Mouse (Mus musculus) cerebellum, postnatal 36 days (tissue): ENCODE measurements around the gene Ly6f.
A peak's percentile ranks its signal among the peaks of the same experiment; 100 is the strongest.
"Not testable (repeated sequence)": the region's sequence is repeated elsewhere in the genome, so short reads cannot be mapped to it uniquely, and the experiment has no call there.

Source experiments
- DNase-seq, 2 experiments: peaks; one replicate each; pipeline ENCODE4 v3.0.0; 2021 to 2022; ENCODE audit warnings: mixed read lengths in 2 of 2

Gene Ly6f

GRCm38 (mm10) chr15:75268121-75268520, at the start of gene Ly6f:
Ly6f (plus strand) TSS chr15:75268421.
- no peak for DNase-seq

GRCm38 (mm10) chr15:75221942-75222341, 46.3 kb upstream of the Ly6f start:
- no peak for DNase-seq

GRCm38 (mm10) chr15:75237736-75238288, 30.4 kb upstream of the Ly6f start:
- DNase-seq, result no peak

- no peak for DNase-seq
These were observed 27.7 kb upstream of the Ly6f start for GRCm38 (mm10) chr15:75240558-75240957.

- no peak for DNase-seq
These were observed 25.2 kb upstream of the Ly6f start for GRCm38 (mm10) chr15:75242756-75243640.

GRCm38 (mm10) chr15:75254671-75255070, 13.6 kb upstream of the Ly6f start:
- no peak for DNase-seq

GRCm38 (mm10) chr15:75265863-75266262, 2.4 kb upstream of the Ly6f start:
- DNase-seq, result no peak

GRCm38 (mm10) chr15:75266626-75267025, 1.6 kb upstream of the Ly6f start:
- no peak for DNase-seq

GRCm38 (mm10) chr15:75268916-75269829, 952 bp downstream of the Ly6f start:
- no peak for DNase-seq

- no peak for DNase-seq
These were observed 1.9 kb downstream of the Ly6f start for GRCm38 (mm10) chr15:75270169-75270568.

- DNase-seq, result no peak
These were observed 2.6 kb downstream of the Ly6f start for GRCm38 (mm10) chr15:75270691-75271362.

GRCm38 (mm10) chr15:75271426-75271825, 3.2 kb downstream of the Ly6f start:
- DNase-seq, result no peak

GRCm38 (mm10) chr15:75271891-75272290, 3.7 kb downstream of the Ly6f start:
- DNase-seq, result no peak

GRCm38 (mm10) chr15:75281991-75282390, 13.8 kb downstream of the Ly6f start:
- DNase-seq, result not testable (repeated sequence)

GRCm38 (mm10) chr15:75286512-75286911, 18.3 kb downstream of the Ly6f start:
- not testable (repeated sequence) for DNase-seq

- no peak for DNase-seq
These were observed 24.2 kb downstream of the Ly6f start for GRCm38 (mm10) chr15:75292377-75292776.

GRCm38 (mm10) chr15:75293873-75294385, 25.7 kb downstream of the Ly6f start:
- DNase-seq, result no peak

GRCm38 (mm10) chr15:75306101-75306500, 37.9 kb downstream of the Ly6f start:
- DNase-seq, result no peak

GRCm38 (mm10) chr15:75309186-75309585, 41.0 kb downstream of the Ly6f start:
- no peak for DNase-seq

GRCm38 (mm10) chr15:75309946-75310345, 41.7 kb downstream of the Ly6f start:
- peak; percentile 1 to 3 for DNase-seq

GRCm38 (mm10) chr15:75314421-75314820, 46.2 kb downstream of the Ly6f start:
- no peak for DNase-seq

- no peak for DNase-seq
These were observed 49.0 kb downstream of the Ly6f start for GRCm38 (mm10) chr15:75317255-75317654.
